Mouse (Mus musculus) hindbrain, postnatal 0 days (tissue): ENCODE data around the gene Ddx6. TPM values are rescaled to one million over a fixed set of nuclear protein-coding genes. Genes with fewer than 3 reads are reported as not detected.
"Not testable (repeated sequence)": the region's sequence is repeated elsewhere in the genome, so short reads cannot be mapped to it uniquely, and the experiment has no call there.

ENCODE experiments used
- ATAC-seq: fragments of 200-750 bp; cut with Nextera tagmentation; 2 replicates; pipeline ENCODE4 v1.8.0; 2017; ENCODE audit warnings: mild to moderate bottlenecking, moderate TSS enrichment, moderate library complexity
- DNase-seq: peaks from one replicate; pipeline ENCODE4 v3.0.0-alpha.2; 2015; ENCODE audit warnings: low spot score
- H3K27ac ChIP-seq: fragments of 300-500 bp; sonication (generic); 2 replicates; pipeline ENCODE4 v1.5.1; 2014; ENCODE audit warnings: mild to moderate bottlenecking
- H3K27me3 ChIP-seq: fragments of 300-500 bp; sonication (generic); 2 replicates; pipeline ENCODE4 v1.6.1; 2014; ENCODE audit warnings: low read length, mixed read lengths; ENCODE audit not compliant: insufficient read depth
- H3K36me3 ChIP-seq: fragments of 300-500 bp; sonication (generic); 2 replicates; pipeline ENCODE4 v1.6.1; 2014; ENCODE audit warnings: low read length, mixed read lengths; ENCODE audit not compliant: insufficient read depth
- H3K4me1 ChIP-seq: fragments of 300-500 bp; sonication (generic); 2 replicates; pipeline ENCODE4 v1.6.1; 2014; ENCODE audit warnings: antibody characterized with exemption, low read length, mixed read lengths; ENCODE audit not compliant: insufficient read depth
- H3K4me2 ChIP-seq: fragments of 300-500 bp; sonication (generic); 2 replicates; pipeline ENCODE4 v1.6.1; 2014; ENCODE audit warnings: low read depth, mild to moderate bottlenecking, low read length, moderate library complexity, mixed read lengths
- H3K4me3 ChIP-seq: fragments of 300-500 bp; sonication (generic); 2 replicates; pipeline ENCODE4 v1.5.1; 2014; ENCODE audit warnings: low read length
- H3K9ac ChIP-seq: fragments of 300-500 bp; sonication (generic); replicated peaks from 2 replicates; pipeline ENCODE4 v1.6.1; 2014; ENCODE audit warnings: mild to moderate bottlenecking, low read length, moderate library complexity, mixed read lengths
- H3K9me3 ChIP-seq: fragments of 300-500 bp; sonication (generic); 2 replicates; pipeline ENCODE4 v1.6.1; 2016; ENCODE audit warnings: low read length, mixed read lengths
- CTCF ChIP-seq: IDR thresholded peaks from 2 replicates; pipeline ENCODE4 v1.5.1; 2016; ENCODE audit warnings: antibody characterized with exemption, control low read depth, low read depth
- WGBS: fragments of 180-500 bp; shearing (Covaris S2); extraction: QIAGEN DNeasy Blood & Tissue Kit; methylation state at CpG from one replicate; pipeline ENCODE4 v1.1.7; 2014; 5-methylcytosine and 5-hydroxymethylcytosine counted together
- polyA plus RNA-seq: library from polyadenylated mRNA; unstranded; fragments of >200 nt; fragmentation: Nextera tagmentation; extraction: Ambion mirVana; gene quantifications from 2 replicates; pipeline ENCODE4 v1.2.1, GENCODE M21; 2015
- total RNA-seq: library from RNA; depleted of rRNA; stranded (reverse); fragments of >200 nt; gene quantifications from 2 replicates; pipeline ENCODE4 v1.2.3, GENCODE M21; 2014

Gene Ddx6
- total and polyA plus RNA-seq, 2 experiments from 2014 or later = 22.7 to 52.9 TPM

- ATAC-seq = no peak
- Histone ChIP-seq H3K36me3 (peaks cover 5% of the 10 kb centered on the region; the same call in 1 of the 2 replicates), H3K27ac (no peak overlapping the region), H3K27me3 (no peaks in the 10 kb centered on the region), H3K9me3 (no peaks in the 10 kb centered on the region), H3K4me1 (0 out of 2 replicates have a peak, but pooled peaks cover 5% of the 10 kb centered on the region), H3K4me2 (peak overlapping the region; percentile 90), H3K9ac (no peak overlapping the region), H3K4me3 (peak overlapping the region; percentile 94)
- no peak for TF ChIP-seq CTCF
- no peak for DNase-seq
- WGBS = 56% methylated on average over 4 of the region's 4 CpGs
Measured at GRCm38 (mm10) chr9:44606646-44607045, 2.0 kb downstream of the Ddx6 start.

- DNase-seq (no peak), ATAC-seq (no peak)
- 0 out of 2 replicates have a peak overlapping the region, but pooled peaks have one; percentile 0 for H3K4me3 ChIP-seq
- H3K9ac ChIP-seq = no peak overlapping the region
- no peaks in the 10 kb centered on the region for H3K9me3 ChIP-seq
- no peaks in the 10 kb centered on the region for H3K27me3 ChIP-seq
- peak overlapping the region; percentile 90 for H3K4me2 ChIP-seq
- 49% methylated on average over 4 of the region's 4 CpGs for WGBS
- peaks cover 5% of the 10 kb centered on the region; the same call in 1 of the 2 replicates for H3K36me3 ChIP-seq
- TF ChIP-seq CTCF = no peak
- H3K4me1 ChIP-seq = 0 out of 2 replicates have a peak, but pooled peaks cover 5% of the 10 kb centered on the region
- no peak overlapping the region for H3K27ac ChIP-seq
Measured at GRCm38 (mm10) chr9:44607306-44607705, 2.6 kb downstream of the Ddx6 start.

GRCm38 (mm10) chr9:44610371-44610770 lies 5.7 kb downstream of the Ddx6 start:
- ATAC-seq (no peak), DNase-seq (no peak)
- H3K4me3 ChIP-seq = no peak overlapping the region
- H3K27ac ChIP-seq = no peak overlapping the region
- TF ChIP-seq CTCF = no peak
- no peaks in the 10 kb centered on the region for H3K9me3 ChIP-seq
- WGBS = 97% methylated on average over 25 of the region's 25 CpGs
- H3K4me2 ChIP-seq = no peak overlapping the region
- H3K27me3 ChIP-seq = no peaks in the 10 kb centered on the region
- peaks cover 14% of the 10 kb centered on the region for H3K36me3 ChIP-seq
- 0 out of 2 replicates have a peak, but pooled peaks cover 5% of the 10 kb centered on the region for H3K4me1 ChIP-seq
- H3K9ac ChIP-seq = no peak overlapping the region

GRCm38 (mm10) chr9:44613081-44613480 lies 8.4 kb downstream of the Ddx6 start:
- H3K27ac ChIP-seq, H3K9ac ChIP-seq, H3K4me1 ChIP-seq, H3K4me3 ChIP-seq, H3K4me2 ChIP-seq, H3K9me3 ChIP-seq, ATAC-seq, H3K27me3 ChIP-seq, DNase-seq: not testable (repeated sequence)
- WGBS = no CpG with 5 or more reads among the region's 1 CpGs
- H3K36me3 ChIP-seq = peaks cover 38% of the 10 kb centered on the region

GRCm38 (mm10) chr9:44621114-44621513 lies 16.4 kb downstream of the Ddx6 start:
- no peak overlapping the region for H3K4me3 ChIP-seq
- H3K4me2 ChIP-seq = no peak overlapping the region
- no peak overlapping the region for H3K27ac ChIP-seq
- no peak for ATAC-seq
- TF ChIP-seq CTCF = no peak
- peak; percentile 60 for DNase-seq
- no peaks in the 10 kb centered on the region for H3K9me3 ChIP-seq
- H3K36me3 ChIP-seq = peaks cover 63% of the 10 kb centered on the region
- H3K27me3 ChIP-seq = no peaks in the 10 kb centered on the region
- 47% methylated on average over 3 of the region's 3 CpGs for WGBS
- no peaks in the 10 kb centered on the region for H3K4me1 ChIP-seq
- H3K9ac ChIP-seq = no peak overlapping the region

GRCm38 (mm10) chr9:44624390-44624789 lies 19.7 kb downstream of the Ddx6 start:
- peaks cover 50% of the 10 kb centered on the region for H3K36me3 ChIP-seq
- WGBS = 71% methylated on average over 5 of the region's 5 CpGs
- no peak for DNase-seq

GRCm38 (mm10) chr9:44626268-44626667 lies 21.6 kb downstream of the Ddx6 start:
- no peaks in the 10 kb centered on the region for H3K27me3 ChIP-seq
- H3K4me2 ChIP-seq = no peak overlapping the region
- H3K27ac ChIP-seq = no peak overlapping the region
- DNase-seq = no peak
- no peak for TF ChIP-seq CTCF
- WGBS = 91% methylated on average over 5 of the region's 5 CpGs
- no peak overlapping the region for H3K4me3 ChIP-seq
- peaks cover 52% of the 10 kb centered on the region for H3K36me3 ChIP-seq
- H3K9ac ChIP-seq = no peak overlapping the region
- H3K4me1 ChIP-seq = no peaks in the 10 kb centered on the region
- no peak for ATAC-seq
- no peaks in the 10 kb centered on the region for H3K9me3 ChIP-seq

More at GRCm38 (mm10) chr9:44624390-44624789, 19.7 kb downstream of the Ddx6 start:
- no peak overlapping the region for H3K4me3 ChIP-seq
- no peaks in the 10 kb centered on the region for H3K27me3 ChIP-seq
- no peaks in the 10 kb centered on the region for H3K9me3 ChIP-seq
- no peak overlapping the region for H3K4me2 ChIP-seq
- TF ChIP-seq CTCF = no peak
- ATAC-seq = no peak
- no peaks in the 10 kb centered on the region for H3K4me1 ChIP-seq
- H3K9ac ChIP-seq = no peak overlapping the region
- no peak overlapping the region for H3K27ac ChIP-seq
